Mouse (Mus musculus) heart, embryonic 10.5 days (tissue): ENCODE data around the gene Cntn4. TPM values are rescaled to one million over a fixed set of nuclear protein-coding genes. Genes with fewer than 3 reads are reported as not detected.

Experiments used
- DNase-seq: peaks from one replicate; pipeline ENCODE4 v3.0.0-alpha.2; 2017; ENCODE audit warnings: low spot score
- H3K27ac ChIP-seq: fragments of 300-500 bp; sonication (generic); 2 replicates; pipeline ENCODE4 v1.5.1; 2016; ENCODE audit warnings: mild to moderate bottlenecking
- H3K27me3 ChIP-seq: fragments of 300-500 bp; sonication (generic); 2 replicates; pipeline ENCODE4 v1.6.1; 2016; ENCODE audit warnings: mild to moderate bottlenecking; ENCODE audit not compliant: poor library complexity, insufficient read depth, severe bottlenecking
- H3K36me3 ChIP-seq: fragments of 300-500 bp; sonication (generic); 2 replicates; pipeline ENCODE4 v1.6.1; 2016; ENCODE audit warnings: mild to moderate bottlenecking, moderate library complexity
- H3K4me1 ChIP-seq: fragments of 300-500 bp; sonication (generic); 2 replicates; pipeline ENCODE4 v1.6.1; 2016; ENCODE audit warnings: mild to moderate bottlenecking
- H3K4me3 ChIP-seq: fragments of 300-500 bp; sonication (generic); 2 replicates; pipeline ENCODE4 v1.5.1; 2016; ENCODE audit warnings: mild to moderate bottlenecking, moderate library complexity
- H3K9me3 ChIP-seq: fragments of 300-500 bp; sonication (generic); 2 replicates; pipeline ENCODE4 v1.6.1; 2016; ENCODE audit warnings: mild to moderate bottlenecking, moderate library complexity
- WGBS: fragments of 180-500 bp; shearing (Covaris S2); methylation state at CpG from one replicate; pipeline ENCODE4 v1.1.7; 2016; 5-methylcytosine and 5-hydroxymethylcytosine counted together
- polyA plus RNA-seq: library from polyadenylated mRNA; unstranded; fragments of >200 nt; fragmentation: Nextera tagmentation; extraction: Ambion mirVana; gene quantifications from 2 replicates; pipeline ENCODE4 v1.2.1, GENCODE M21; 2016

Cntn4 gene
- polyA plus RNA-seq, result 0.26 and 0.48 TPM in 2 replicates

- H3K27ac ChIP-seq, result no peak within 1 kb of the TSS
- H3K9me3 ChIP-seq, result no peaks in the 10 kb centered on the region
- DNase-seq, result no peak
- peak within 1 kb of the TSS; percentile 54 for H3K4me3 ChIP-seq
- peaks cover 8% of the 10 kb centered on the region; the same call in 1 of the 2 replicates for H3K4me1 ChIP-seq
- H3K27me3 ChIP-seq, result peaks cover 45% of the 10 kb centered on the region
- 3% methylated on average over 40 of the region's 40 CpGs for WGBS
- H3K36me3 ChIP-seq, result no peaks in the 10 kb centered on the region
Observed at GRCm38 (mm10) chr6:105677149-105678031, at the start of gene Cntn4. Gene Cntn4 (plus strand): TSS chr6:105677660.

DNA sequence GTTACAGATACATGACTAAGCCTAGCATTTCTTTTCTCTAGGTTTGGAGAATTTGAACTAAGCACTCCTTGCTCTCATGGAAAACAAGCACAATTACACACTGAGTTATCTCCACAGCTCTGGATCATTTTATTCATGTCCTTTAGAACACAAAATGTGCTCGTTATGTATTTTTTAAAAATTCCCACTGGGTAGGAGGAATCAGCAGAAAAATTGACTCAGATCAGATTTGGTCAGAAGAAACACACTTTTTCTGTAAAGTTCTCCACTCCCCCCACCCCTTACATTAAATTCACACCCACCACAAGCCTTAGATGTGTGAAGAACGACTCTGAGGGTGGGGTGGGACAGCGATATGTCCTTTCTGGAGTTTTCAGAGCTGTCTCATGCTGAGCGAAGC, 3.2 kb upstream of the Cntn4 start:
- H3K27me3 ChIP-seq, result peaks cover 32% of the 10 kb centered on the region
- WGBS, result 64% methylated on average over 4 of the region's 4 CpGs
- no peak overlapping the region for H3K27ac ChIP-seq
- peaks cover 8% of the 10 kb centered on the region; the same call in 1 of the 2 replicates for H3K4me1 ChIP-seq
- no peaks in the 10 kb centered on the region for H3K36me3 ChIP-seq
- no peak overlapping the region for H3K4me3 ChIP-seq
- DNase-seq, result no peak
- no peaks in the 10 kb centered on the region for H3K9me3 ChIP-seq

- Histone ChIP-seq H3K9me3 (no peaks in the 10 kb centered on the region), H3K4me1 (peaks cover 8% of the 10 kb centered on the region; the same call in 1 of the 2 replicates), H3K36me3 (no peaks in the 10 kb centered on the region), H3K27me3 (peaks cover 39% of the 10 kb centered on the region), H3K27ac (no peak overlapping the region), H3K4me3 (no peak overlapping the region)
- no peak for DNase-seq
- WGBS, result 35% methylated on average over 3 of the region's 3 CpGs
Observed at GRCm38 (mm10) chr6:105675099-105675498, 2.4 kb upstream of the Cntn4 start.

DNA sequence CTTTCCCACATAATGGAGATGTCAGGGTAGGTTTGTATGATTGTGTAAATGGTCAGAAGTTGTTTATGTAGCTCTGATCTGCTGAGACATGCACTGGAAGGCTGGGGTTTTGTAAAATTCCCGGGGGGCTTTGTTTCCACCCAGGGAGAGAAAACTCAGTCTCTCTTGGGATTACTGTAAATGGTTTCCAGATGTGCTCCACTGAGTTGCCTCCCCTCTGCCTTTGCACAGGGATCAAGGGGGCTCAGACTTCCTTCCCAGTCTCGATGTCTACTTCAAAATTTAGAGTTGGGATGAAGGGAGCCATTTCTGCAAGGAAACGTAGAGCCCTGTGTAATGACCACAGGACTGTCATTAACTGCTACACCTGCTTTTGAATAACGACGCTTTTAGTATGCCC, 823 bp upstream of the Cntn4 start:
- Histone ChIP-seq H3K36me3 (no peaks in the 10 kb centered on the region), H3K27me3 (peaks cover 45% of the 10 kb centered on the region), H3K9me3 (no peaks in the 10 kb centered on the region), H3K27ac (no peak overlapping the region), H3K4me1 (peaks cover 8% of the 10 kb centered on the region; the same call in 1 of the 2 replicates), H3K4me3 (peak overlapping the region; percentile 54; the same call in 1 of the 2 replicates)
- WGBS, result 41% methylated on average over 5 of the region's 5 CpGs
- no peak for DNase-seq

DNA sequence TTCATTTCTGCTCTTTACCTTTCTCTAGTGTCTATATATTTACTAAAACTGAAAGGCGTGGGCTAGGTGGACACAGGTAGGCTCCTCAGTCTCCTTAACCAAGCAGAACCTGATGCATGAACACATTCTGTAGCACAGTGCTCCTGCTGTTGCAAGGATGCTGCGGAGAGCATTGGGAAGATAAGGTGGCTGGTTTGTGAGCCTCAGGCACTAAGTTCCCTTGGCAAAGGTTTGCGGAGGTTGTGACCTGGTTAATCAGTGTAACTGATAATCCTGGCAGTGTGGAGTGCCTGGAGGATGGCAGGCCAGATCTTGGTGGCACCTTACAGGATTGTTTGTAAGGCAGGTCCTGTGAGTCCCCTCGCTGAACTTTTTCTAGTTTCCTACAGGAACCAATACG, 1.3 kb downstream of the Cntn4 start:
- 15% methylated on average over 5 of the region's 5 CpGs for WGBS
- H3K4me3 ChIP-seq, result no peak overlapping the region
- H3K27me3 ChIP-seq, result peaks cover 45% of the 10 kb centered on the region
- H3K36me3 ChIP-seq, result no peaks in the 10 kb centered on the region
- H3K27ac ChIP-seq, result no peak overlapping the region
- no peaks in the 10 kb centered on the region for H3K9me3 ChIP-seq
- peaks cover 8% of the 10 kb centered on the region; the same call in 1 of the 2 replicates for H3K4me1 ChIP-seq
- DNase-seq, result no peak

- H3K27me3 ChIP-seq, result peaks cover 41% of the 10 kb centered on the region
- H3K9me3 ChIP-seq, result no peaks in the 10 kb centered on the region
- no peak overlapping the region for H3K27ac ChIP-seq
- H3K4me1 ChIP-seq, result peaks cover 8% of the 10 kb centered on the region; the same call in 1 of the 2 replicates
- 49% methylated on average over 2 of the region's 2 CpGs for WGBS
- H3K36me3 ChIP-seq, result no peaks in the 10 kb centered on the region
- no peak overlapping the region for H3K4me3 ChIP-seq
- no peak for DNase-seq
Observed at GRCm38 (mm10) chr6:105681496-105681895, 4.0 kb downstream of the Cntn4 start.

- Histone ChIP-seq H3K36me3 (no peaks in the 10 kb centered on the region), H3K9me3 (no peaks in the 10 kb centered on the region), H3K27me3 (peaks cover 23% of the 10 kb centered on the region), H3K4me1 (no peaks in the 10 kb centered on the region), H3K4me3 (no peak overlapping the region), H3K27ac (no peak overlapping the region)
- no peak for DNase-seq
- WGBS, result 81% methylated on average over 5 of the region's 5 CpGs
Observed at GRCm38 (mm10) chr6:105683251-105683650, 5.8 kb downstream of the Cntn4 start.

- H3K4me1 ChIP-seq, result no peaks in the 10 kb centered on the region
- no peak overlapping the region for H3K27ac ChIP-seq
- peaks cover 14% of the 10 kb centered on the region for H3K27me3 ChIP-seq
- H3K4me3 ChIP-seq, result no peak overlapping the region
- no peak for DNase-seq
- no peaks in the 10 kb centered on the region for H3K9me3 ChIP-seq
- WGBS, result 63% methylated on average over 4 of the region's 4 CpGs
- no peaks in the 10 kb centered on the region for H3K36me3 ChIP-seq
Observed at GRCm38 (mm10) chr6:105684123-105684522, 6.7 kb downstream of the Cntn4 start.

- H3K4me3 ChIP-seq, result no peak overlapping the region
- H3K27ac ChIP-seq, result no peak overlapping the region
- H3K27me3 ChIP-seq, result no peaks in the 10 kb centered on the region
- no peak for DNase-seq
- H3K9me3 ChIP-seq, result no peaks in the 10 kb centered on the region
- H3K4me1 ChIP-seq, result no peaks in the 10 kb centered on the region
- H3K36me3 ChIP-seq, result no peaks in the 10 kb centered on the region
Observed at GRCm38 (mm10) chr6:105688195-105688594, 10.7 kb downstream of the Cntn4 start.

DNA sequence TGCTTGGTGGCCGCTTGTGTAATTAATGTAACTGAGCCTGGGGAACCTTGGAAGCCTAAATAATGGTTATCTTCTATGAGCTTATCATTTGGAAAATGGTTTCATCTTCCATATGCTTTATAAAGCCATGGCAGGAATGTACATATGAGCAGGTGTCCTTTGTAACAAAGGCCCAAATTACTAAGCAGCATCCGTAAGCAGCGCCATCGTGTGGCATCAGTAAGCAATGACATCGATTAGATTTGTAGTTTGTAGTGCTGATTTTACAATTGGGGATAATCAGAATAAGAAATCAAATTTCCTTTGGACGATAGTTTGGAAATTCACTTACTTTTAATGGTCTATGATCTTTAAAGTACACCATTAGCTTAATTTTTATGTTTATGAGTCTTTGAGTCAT, 64.6 kb downstream of the Cntn4 start:
- 29% methylated on average over 6 of the region's 6 CpGs for WGBS
- Histone ChIP-seq H3K9me3 (no peaks in the 10 kb centered on the region), H3K4me3 (no peak overlapping the region), H3K27ac (no peak overlapping the region), H3K27me3 (no peaks in the 10 kb centered on the region), H3K36me3 (no peaks in the 10 kb centered on the region), H3K4me1 (no peaks in the 10 kb centered on the region)
- DNase-seq, result no peak

DNA sequence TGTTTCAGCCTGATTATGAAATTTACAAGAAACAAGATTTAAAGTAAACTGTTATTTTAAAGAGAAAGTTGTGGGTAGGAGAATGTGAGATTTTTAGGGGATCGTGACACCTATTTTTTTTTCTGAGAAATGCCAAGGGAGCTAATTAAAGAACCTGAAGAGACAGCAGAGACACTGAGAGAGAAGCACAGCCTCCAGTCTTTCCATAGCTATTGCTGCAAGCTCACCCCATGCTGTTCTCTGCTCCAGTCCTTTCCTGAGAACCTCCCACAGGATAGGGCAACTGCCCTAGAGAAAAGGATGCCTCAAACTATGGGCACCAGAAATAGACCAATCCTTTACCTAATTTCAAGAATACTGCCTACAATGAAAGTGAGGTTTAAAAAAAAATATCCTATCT, 103.2 kb downstream of the Cntn4 start:
- Histone ChIP-seq H3K4me1 (no peaks in the 10 kb centered on the region), H3K27me3 (no peaks in the 10 kb centered on the region), H3K9me3 (no peaks in the 10 kb centered on the region), H3K36me3 (no peaks in the 10 kb centered on the region), H3K4me3 (no peak overlapping the region), H3K27ac (no peak overlapping the region)
- DNase-seq, result no peak
- 77% methylated on average over 1 of the region's 1 CpGs for WGBS

DNA sequence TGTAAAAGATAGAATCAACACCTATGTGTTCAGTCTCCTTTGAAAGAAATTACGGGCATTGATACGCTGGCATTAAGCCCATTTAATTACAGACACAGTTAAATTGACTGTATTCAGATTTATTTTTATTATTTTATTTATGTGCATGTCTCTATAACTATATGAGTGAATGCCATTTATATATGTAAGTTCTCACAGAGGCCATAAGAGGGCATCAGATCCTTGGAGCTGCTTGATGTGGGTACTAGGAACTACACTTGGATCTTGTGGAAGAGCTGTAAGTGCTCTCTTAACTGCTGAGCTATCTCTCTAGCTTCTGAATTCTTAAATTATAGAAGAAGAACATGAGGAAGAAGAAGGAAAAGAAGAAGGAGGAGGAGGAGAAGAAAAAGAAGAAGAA, 111.0 kb downstream of the Cntn4 start:
- no peak overlapping the region for H3K27ac ChIP-seq
- no peaks in the 10 kb centered on the region for H3K4me1 ChIP-seq
- H3K9me3 ChIP-seq, result no peaks in the 10 kb centered on the region
- WGBS, result 91% methylated on average over 2 of the region's 2 CpGs
- H3K36me3 ChIP-seq, result no peaks in the 10 kb centered on the region
- H3K4me3 ChIP-seq, result no peak overlapping the region
- DNase-seq, result no peak
- H3K27me3 ChIP-seq, result no peaks in the 10 kb centered on the region

GRCm38 (mm10) chr6:105835099-105835498, 157.6 kb downstream of the Cntn4 start:
- Histone ChIP-seq H3K4me3 (no peak overlapping the region), H3K27ac (no peak overlapping the region), H3K4me1 (no peaks in the 10 kb centered on the region), H3K36me3 (no peaks in the 10 kb centered on the region), H3K27me3 (no peaks in the 10 kb centered on the region), H3K9me3 (no peaks in the 10 kb centered on the region)
- no peak for DNase-seq
